Mouse (Mus musculus): ENCODE measurements around the gene Xrn2.

Xrn2 gene

DNA sequence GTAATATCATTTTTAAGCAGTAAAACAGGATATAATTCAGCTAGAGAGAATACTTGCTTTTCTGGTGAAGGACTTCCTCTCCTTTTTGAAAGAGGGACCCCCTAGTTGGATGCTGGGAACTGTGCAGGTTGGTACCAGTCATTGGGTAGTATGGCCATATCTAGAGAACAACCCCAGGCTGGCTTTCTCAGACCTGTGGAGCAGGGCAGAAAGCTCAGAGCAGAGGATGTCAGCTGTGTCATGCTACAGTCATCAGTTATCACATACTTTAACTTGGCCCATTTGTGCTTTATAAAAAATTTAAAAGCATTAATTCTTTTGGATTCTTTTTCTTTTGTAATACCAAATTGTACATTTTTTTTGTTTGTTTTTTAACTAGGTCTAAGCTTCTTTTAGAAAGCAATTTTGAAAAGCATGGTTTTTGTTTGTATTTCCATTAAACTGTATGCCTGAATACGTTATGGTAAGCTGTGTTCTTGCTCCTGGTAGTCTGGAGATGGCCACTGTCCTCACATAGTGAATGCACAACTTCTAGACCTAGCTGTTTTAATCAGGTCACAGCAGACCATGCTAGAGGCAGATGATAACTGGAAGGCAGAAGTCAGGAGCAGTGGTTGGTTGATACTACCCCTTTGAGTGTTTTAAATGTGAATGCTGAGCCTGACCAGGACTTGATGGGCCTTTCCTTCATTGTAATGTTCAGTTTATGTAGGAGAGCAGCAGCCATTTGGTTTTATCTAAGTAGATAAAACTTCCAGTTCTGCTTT lies 54.9 kb downstream of the Xrn2 start:
- no peak for DNase-seq (ENCODE audit: low spot score)

DNA sequence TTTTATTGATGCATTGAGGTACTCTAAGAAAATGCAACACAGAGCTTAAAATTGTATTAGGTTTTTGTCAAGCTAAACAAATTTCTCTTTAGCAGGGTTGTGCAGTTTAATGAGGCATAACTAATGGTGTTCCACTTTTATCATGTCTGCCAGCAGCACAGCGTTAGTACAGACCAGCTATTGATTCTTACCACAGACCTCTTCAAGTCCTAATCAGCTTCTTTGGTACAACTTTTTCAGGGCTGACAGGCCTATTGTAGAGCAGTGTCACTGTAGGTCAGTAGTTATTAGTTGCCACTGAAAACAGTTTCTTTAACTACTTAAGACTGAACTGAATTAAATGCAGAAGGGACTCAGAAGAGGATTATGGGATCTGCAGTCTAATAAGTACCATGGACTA lies 56.3 kb downstream of the Xrn2 start:
- no peak for DNase-seq (ENCODE audit: low spot score)

DNA sequence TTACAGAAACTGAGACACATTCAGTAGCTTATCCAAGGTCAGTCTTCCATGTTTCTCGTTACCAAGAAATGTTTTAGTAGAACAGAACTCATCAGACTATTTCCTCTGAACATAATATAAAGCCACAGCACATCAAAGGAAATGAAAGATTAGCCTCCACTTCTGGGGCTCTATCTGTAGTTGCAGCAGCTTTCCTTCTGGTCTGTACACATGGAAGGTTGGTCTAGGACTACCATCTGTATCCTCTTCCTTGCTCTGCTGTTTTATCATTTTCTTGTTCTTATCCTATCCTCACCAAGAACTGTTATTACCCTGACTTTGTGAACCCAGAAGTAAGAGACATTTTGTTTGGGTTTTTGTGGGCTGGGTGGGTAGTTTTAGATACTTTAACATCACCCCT lies 57.5 kb downstream of the Xrn2 start:
- DNase-seq (ENCODE audit: low spot score), result no peak

DNA sequence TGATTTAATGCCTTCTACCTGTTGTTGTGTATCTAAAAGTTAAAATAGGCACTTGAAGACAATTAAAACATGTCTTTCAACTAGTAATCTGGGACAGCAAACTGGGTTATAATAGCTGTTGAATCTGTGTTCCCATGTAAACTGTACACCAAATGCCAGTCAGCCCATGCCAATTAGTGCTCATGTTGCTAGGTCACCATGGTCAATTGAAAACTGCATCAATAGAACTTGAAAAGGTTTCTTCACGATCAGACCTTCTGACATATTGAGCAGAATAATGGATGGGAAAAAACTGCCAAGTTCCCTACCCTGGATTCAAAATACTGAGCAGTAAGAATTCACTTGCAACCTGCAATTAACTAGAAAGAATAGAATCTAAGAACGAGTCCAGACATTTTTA lies 61.2 kb downstream of the Xrn2 start:
- no peak for DNase-seq (ENCODE audit: low spot score)

DNA sequence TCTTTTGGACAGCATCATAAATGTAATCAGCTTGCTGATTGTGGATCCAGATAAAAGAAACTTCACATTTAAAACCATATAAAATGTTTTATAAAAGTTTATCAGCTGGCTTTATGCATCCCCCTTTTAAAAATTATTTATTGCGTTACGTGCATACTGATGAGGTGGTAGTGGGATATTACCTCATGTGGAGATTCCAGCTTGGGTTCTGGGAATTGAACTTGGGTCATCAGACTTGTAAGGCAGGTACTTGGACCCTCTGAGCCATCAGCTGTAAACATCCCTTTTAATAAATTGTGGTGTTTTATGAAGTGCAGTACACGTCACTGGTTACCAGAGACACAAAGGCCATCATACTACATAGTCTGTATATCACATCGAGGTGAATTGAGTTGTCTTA lies 61.6 kb downstream of the Xrn2 start:
- DNase-seq (ENCODE audit: low spot score), result no peak

DNA sequence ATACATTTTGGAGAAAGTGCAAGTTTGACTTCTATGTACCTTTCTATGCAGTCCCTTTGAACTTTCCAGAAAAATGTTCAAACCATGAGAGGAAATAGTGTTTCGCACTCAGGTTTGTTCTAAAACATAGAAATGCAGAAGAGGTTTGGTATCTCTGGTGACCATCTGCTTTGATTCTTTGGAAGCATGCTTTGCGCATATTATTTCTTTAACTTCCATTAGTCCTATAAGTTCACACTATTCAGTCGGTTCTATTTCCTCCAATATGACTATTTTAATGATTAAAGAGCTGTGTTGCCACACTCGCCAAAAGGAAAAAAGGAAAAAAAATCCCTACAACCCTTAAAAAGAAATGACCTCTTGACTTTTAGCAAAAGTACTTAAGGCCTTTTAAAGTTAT lies 69.6 kb downstream of the Xrn2 start:
- DNase-seq (ENCODE audit: low spot score), result no peak

DNA sequence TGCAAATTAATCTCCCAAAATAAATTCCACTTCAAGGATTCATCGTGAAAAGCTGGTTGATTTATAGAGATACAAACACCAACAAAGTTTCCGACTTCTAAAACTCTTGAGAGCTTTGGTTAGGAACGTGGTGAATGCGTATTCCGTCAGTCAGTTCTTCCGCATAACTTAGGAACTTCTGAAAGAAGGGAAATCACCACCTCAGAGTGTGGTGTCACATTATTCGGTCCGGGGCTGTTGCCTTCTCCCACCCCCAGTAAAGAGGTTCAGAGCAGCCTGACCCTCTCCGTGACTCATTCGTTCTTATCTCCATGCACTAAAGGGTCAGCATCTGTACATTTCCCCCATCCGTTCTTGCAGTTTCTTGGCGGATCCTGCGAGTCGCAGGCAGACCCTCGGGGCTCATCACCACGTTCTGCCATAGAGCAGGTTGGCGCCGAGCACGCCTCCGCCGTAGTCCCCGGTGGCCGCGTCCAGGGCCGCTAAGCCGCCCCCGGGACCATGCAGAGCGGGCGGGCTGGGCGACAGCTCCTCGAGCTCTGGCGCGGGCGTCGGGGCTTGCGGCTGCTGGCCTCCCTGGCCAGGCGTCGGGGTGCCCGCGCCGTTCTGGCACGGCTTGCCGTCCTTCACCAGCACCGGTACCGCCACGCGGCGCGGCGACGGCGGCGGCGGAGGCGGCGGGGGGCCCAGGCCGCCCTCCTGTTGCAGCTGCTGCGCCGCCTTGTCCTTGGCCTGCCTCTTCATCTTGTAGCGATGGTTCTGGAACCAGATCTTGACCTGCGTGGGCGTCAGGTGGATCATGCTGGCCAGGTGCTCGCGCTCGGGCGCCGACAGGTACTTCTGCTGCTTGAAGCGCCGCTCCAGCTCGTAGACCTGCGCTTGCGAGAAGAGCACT lies 70.9 kb downstream of the Xrn2 start:
- no peak for DNase-seq (ENCODE audit: low spot score)

DNA sequence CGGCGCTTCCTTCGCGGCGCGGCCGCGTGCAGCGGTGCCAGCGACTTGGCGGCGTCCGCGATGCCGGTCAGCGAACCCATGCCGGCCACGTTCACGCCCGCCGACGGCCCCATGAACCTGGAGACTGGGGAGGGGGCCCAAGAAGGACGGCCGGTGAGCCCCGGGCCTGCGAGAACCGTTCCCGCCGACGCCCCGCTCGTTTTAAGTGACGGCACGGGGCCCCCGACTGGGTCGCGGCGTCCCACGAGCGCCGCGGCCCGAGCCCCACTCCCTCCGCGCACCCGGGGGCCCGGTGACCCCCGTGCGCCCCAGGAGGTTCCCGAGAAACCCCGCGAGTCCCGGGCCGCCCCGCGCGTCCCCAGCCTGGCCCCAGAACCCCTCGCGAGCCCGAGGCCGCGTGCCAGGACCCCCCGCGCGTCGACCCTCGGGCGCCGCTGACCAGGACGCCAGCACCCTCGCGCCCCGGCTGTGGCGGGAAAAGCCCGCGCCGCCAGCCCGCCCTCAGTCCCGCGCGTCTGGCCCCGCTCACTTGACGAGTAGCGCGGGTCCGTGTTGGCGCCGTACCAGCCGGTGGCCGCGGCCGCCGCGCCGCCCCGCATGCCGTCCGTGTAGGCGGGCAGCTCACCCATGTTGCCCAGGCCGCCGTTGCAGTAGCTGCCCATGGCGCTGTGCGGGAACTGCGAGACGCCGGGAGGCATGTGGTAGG lies 71.7 kb downstream of the Xrn2 start:
- DNase-seq (ENCODE audit: low spot score), result no peak

DNA sequence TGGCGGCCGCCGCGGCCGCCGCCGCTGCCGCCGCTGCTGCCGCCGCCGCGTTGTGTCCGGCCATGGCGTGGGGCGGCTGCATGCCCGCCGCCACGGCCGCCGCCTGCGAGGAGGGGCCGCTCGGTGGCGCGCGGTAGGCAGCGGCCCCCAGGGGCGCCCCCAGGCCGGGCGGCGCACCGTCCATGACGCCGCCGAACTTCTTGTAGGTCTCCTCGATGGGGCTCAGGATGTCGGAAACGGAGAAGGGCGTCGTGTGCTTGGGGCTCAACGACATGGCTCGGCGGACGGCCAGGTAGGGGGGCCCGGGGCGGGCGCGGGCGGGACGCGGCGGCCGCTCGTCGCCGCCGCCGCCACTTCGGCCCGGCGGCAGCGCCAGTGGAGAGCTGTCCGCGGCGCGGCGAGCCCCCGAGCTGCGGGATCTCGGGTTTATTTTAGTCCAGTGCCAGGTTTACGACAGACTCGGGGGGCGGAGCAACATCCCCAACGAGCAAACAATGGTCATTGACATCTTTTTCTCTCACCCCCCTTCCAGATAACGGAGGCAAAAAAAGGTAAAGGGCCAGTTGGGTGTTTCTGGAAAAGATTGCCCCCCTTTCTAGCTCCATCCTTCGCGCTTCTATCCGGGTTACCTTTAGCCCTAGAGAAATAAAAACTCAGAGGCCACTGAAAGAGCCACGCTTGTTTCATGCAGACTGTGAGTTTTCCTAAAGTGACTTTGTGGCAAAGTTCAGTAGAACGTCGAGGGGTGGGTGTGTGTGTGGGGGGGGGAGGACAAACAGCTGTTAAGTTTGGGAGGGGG lies 72.5 kb downstream of the Xrn2 start, which contains the start of gene Nkx2-4:
Gene Nkx2-4 (minus strand): TSS at position 374 of the 799 bp plus-strand sequence.
- no peak for DNase-seq (ENCODE audit: low spot score)

DNA sequence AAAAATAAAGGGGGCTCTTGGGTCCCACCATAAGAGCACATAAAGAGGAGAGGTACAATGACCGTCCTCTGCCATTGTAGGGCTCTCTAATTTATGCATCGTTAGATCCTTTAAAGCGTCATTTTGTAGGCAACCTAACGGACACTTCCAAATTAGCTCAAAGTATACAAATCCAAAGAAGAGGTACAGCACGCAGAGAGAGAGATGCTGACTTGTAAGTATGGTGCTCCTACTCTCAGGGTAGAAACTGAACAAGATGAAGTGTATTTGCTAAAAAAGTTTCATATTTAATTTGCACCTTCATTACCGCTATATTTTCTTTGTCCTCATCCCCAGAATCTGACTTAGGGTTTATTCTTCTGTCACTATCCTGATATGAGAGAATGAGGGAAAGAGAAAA lies 73.1 kb downstream of the Xrn2 start:
- DNase-seq (ENCODE audit: low spot score), result no peak

DNA sequence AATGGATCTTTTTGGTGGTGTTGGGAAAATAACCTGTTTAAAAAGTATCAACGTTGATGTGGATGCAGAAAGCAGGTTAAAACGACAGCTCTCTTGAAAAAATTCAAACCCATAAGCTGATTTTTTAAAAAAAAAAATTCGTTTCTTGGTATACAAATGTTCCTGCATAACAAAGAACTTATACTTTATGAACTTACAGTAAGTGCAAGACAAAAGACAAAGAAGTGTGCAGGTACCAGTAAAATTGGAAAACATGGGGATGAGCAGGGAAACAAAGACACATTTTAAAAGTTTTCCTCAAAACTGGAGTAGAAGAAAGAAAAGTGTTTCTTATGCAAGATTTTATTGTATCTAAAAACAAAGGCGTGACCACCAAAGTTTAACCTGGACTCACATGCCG lies 73.6 kb downstream of the Xrn2 start:
- DNase-seq (ENCODE audit: low spot score), result no peak

DNA sequence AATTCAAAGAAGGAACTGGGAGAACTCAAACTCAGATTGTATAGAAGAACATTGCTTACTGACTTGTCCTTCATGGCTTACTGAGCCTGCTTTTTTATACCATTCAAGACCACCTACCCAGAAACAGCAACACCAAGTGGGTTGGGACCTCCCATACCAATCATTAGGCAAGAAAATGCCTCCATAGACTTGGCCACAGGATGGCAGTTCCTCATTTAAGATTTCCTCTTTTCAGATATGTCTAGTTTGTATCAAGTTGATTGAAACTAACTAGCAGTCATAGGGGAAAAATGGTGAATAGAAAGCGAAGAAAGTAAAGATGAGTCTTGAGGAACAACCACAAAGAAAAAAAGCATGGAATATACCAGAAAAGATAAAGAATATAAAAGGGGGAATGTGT lies 106.9 kb downstream of the Xrn2 start:
- no peak for DNase-seq (ENCODE audit: low spot score)

DNA sequence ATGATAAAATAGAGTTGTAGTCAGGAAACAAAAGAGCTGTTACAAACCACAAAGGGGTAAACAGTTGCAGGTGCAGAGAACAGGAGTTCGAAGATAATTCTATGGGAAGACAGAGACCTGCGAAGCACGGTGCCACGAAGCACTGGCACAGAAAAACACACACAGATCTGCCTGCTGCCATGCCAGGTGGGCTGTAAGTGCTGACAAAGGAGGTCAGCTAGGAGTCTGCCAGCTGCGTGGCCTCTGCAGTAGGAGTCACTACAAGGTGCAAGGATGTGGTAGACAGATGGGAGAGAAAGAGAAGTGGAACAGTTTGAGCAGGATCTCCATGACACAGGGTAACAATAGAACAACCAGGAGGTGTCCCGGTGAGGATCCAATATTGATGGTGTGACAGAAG lies 114.6 kb downstream of the Xrn2 start:
- DNase-seq (ENCODE audit: low spot score), result no peak
